Mouse (Mus musculus) E14TG2a.4 (cell line): ENCODE results near the gene Ppp1r18.

Experiments used
- CTCF ChIP-seq: conservative IDR thresholded peaks from 2 replicates; pipeline ENCODE4 v1.5.1; 2014; ENCODE audit warnings: low read length
- POU5F1 ChIP-seq: IDR thresholded peaks from 2 replicates; pipeline ENCODE4 v1.6.1; 2014; ENCODE audit warnings: low read length, borderline replicate concordance

- TF ChIP-seq CTCF, result no peak
- no peak for TF ChIP-seq POU5F1
Measured at GRCm38 (mm10) chr17:35868961-35869345, 3.6 kb downstream of the Ppp1r18 start.
